Mouse (Mus musculus) cerebellum, adult 11-12 months (tissue): Measurements from ENCODE around the gene Ppp1r9a.
"Not testable (repeated sequence)": the region's sequence is repeated elsewhere in the genome, so short reads cannot be mapped to it uniquely, and the experiment has no call there.

Experiments used
- DNase-seq: peaks from one replicate; pipeline ENCODE4 v3.0.0; 2022

The Ppp1r9a gene

GRCm38 (mm10) chr6:4902674-4903324 is at the start of gene Ppp1r9a:
TSS of gene Ppp1r9a (plus strand) at chr6:4902917.
- DNase-seq = peak; percentile 66

GRCm38 (mm10) chr6:4855236-4855635 is 47.5 kb upstream of the Ppp1r9a start:
- no peak for DNase-seq

- no peak for DNase-seq
Measured at GRCm38 (mm10) chr6:4856919-4857318, 45.8 kb upstream of the Ppp1r9a start.

- DNase-seq = no peak
Measured at GRCm38 (mm10) chr6:4884316-4884715, 18.4 kb upstream of the Ppp1r9a start.

- DNase-seq = no peak
Measured at GRCm38 (mm10) chr6:4889544-4889943, 13.2 kb upstream of the Ppp1r9a start.

- no peak for DNase-seq
Measured at GRCm38 (mm10) chr6:4892417-4892816, 10.3 kb upstream of the Ppp1r9a start.

GRCm38 (mm10) chr6:4893312-4893711 is 9.4 kb upstream of the Ppp1r9a start:
- not testable (repeated sequence) for DNase-seq

- no peak for DNase-seq
Measured at GRCm38 (mm10) chr6:4899906-4900305, 2.8 kb upstream of the Ppp1r9a start.

- DNase-seq = peak; percentile 83
Measured at GRCm38 (mm10) chr6:4903325-4904054, 773 bp downstream of the Ppp1r9a start.

- DNase-seq = peak; percentile 28
Measured at GRCm38 (mm10) chr6:4904055-4904450, 1.3 kb downstream of the Ppp1r9a start.

GRCm38 (mm10) chr6:4910042-4910634 is 7.4 kb downstream of the Ppp1r9a start:
- no peak for DNase-seq

GRCm38 (mm10) chr6:4918470-4918869 is 15.8 kb downstream of the Ppp1r9a start:
- DNase-seq = no peak

- DNase-seq = not testable (repeated sequence)
Measured at GRCm38 (mm10) chr6:4923791-4924190, 21.1 kb downstream of the Ppp1r9a start.

GRCm38 (mm10) chr6:4925966-4926687 is 23.4 kb downstream of the Ppp1r9a start:
- no peak for DNase-seq

GRCm38 (mm10) chr6:4930321-4930720 is 27.6 kb downstream of the Ppp1r9a start:
- DNase-seq = no peak

- DNase-seq = no peak
Measured at GRCm38 (mm10) chr6:4938901-4939300, 36.2 kb downstream of the Ppp1r9a start.

- DNase-seq = no peak
Measured at GRCm38 (mm10) chr6:4940086-4940485, 37.4 kb downstream of the Ppp1r9a start.

GRCm38 (mm10) chr6:4940639-4941038 is 37.9 kb downstream of the Ppp1r9a start:
- no peak for DNase-seq

GRCm38 (mm10) chr6:4943821-4944220 is 41.1 kb downstream of the Ppp1r9a start:
- no peak for DNase-seq

- DNase-seq = no peak
Measured at GRCm38 (mm10) chr6:4948056-4948455, 45.3 kb downstream of the Ppp1r9a start.

GRCm38 (mm10) chr6:4949701-4950100 is 47.0 kb downstream of the Ppp1r9a start:
- no peak for DNase-seq

GRCm38 (mm10) chr6:4953028-4953719 is 50.5 kb downstream of the Ppp1r9a start:
- no peak for DNase-seq

GRCm38 (mm10) chr6:4956651-4957050 is 53.9 kb downstream of the Ppp1r9a start:
- DNase-seq = no peak
